Mouse (Mus musculus) cerebellum, adult 2 months (tissue): Measurements from ENCODE around the gene Pex16.

ENCODE experiments used
- CTCF ChIP-seq: fragments of 200-500 bp; IDR thresholded peaks from 2 replicates; pipeline ENCODE4 v1.5.1; 2011; ENCODE audit warnings: low read depth, mild to moderate bottlenecking, control low read depth, low read length, moderate library complexity, borderline replicate concordance; ENCODE audit not compliant: insufficient read depth
- POLR2A ChIP-seq: fragments of 200-500 bp; IDR thresholded peaks from 2 replicates; pipeline ENCODE4 v1.6.1; 2011; ENCODE audit warnings: low read length, control low read depth, borderline replicate concordance; ENCODE audit not compliant: insufficient read depth

- no peak for TF ChIP-seq CTCF
- TF ChIP-seq POLR2A: no peak
Measured at GRCm38 (mm10) chr2:92325676-92326075, 48.8 kb upstream of the Pex16 start.
